Mouse (Mus musculus) liver, postnatal 0 days (tissue): Measurements from ENCODE around the gene Ankrd44. TPM values are rescaled to one million over a fixed set of nuclear protein-coding genes. Genes with fewer than 3 reads are reported as not detected.

Experiments used
- ATAC-seq: fragments of 200-750 bp; cut with Nextera tagmentation; 2 replicates; pipeline ENCODE4 v1.8.0; 2017; ENCODE audit warnings: mild to moderate bottlenecking, moderate library complexity
- DNase-seq: peaks from one replicate; pipeline ENCODE4 v3.0.0-alpha.2; 2016
- H3K27ac ChIP-seq: fragments of 300-500 bp; sonication (generic); 2 replicates; pipeline ENCODE4 v1.5.1; 2014; ENCODE audit warnings: antibody characterized with exemption, moderate library complexity, mild to moderate bottlenecking, low read depth
- H3K27me3 ChIP-seq: fragments of 300-500 bp; sonication (generic); 2 replicates; pipeline ENCODE4 v1.6.1; 2014; ENCODE audit warnings: low read length, control low read depth, mixed read lengths; ENCODE audit not compliant: insufficient read depth
- H3K36me3 ChIP-seq: fragments of 300-500 bp; sonication (generic); replicated peaks from 2 replicates; pipeline ENCODE4 v1.6.1; 2014; ENCODE audit warnings: mild to moderate bottlenecking, control low read depth, low read length, moderate library complexity, mixed read lengths; ENCODE audit not compliant: insufficient read depth
- H3K4me1 ChIP-seq: fragments of 300-500 bp; sonication (generic); 2 replicates; pipeline ENCODE4 v1.6.1; 2014; ENCODE audit warnings: antibody characterized with exemption, mild to moderate bottlenecking, control low read depth; ENCODE audit not compliant: insufficient read depth
- H3K4me2 ChIP-seq: fragments of 300-500 bp; sonication (generic); 2 replicates; pipeline ENCODE4 v1.6.1; 2014; ENCODE audit warnings: low read depth, mild to moderate bottlenecking, low read length, moderate library complexity, mixed read lengths
- H3K4me3 ChIP-seq: fragments of 300-500 bp; sonication (generic); 2 replicates; pipeline ENCODE4 v1.5.1; 2014; ENCODE audit warnings: low read depth, low read length
- H3K9ac ChIP-seq: fragments of 300-500 bp; sonication (generic); replicated peaks from 2 replicates; pipeline ENCODE4 v1.6.1; 2014; ENCODE audit warnings: mild to moderate bottlenecking, moderate library complexity
- H3K9me3 ChIP-seq: fragments of 300-500 bp; sonication (generic); 2 replicates; pipeline ENCODE4 v1.6.1; 2016; ENCODE audit warnings: mild to moderate bottlenecking, control low read depth, low read length, mixed read lengths
- CTCF ChIP-seq: sonication (generic); IDR thresholded peaks from 2 replicates; pipeline ENCODE4 v1.5.1; 2016; ENCODE audit warnings: antibody characterized with exemption, low read depth
- EP300 ChIP-seq: IDR thresholded peaks from 2 replicates; pipeline ENCODE4 v1.6.1; 2016; ENCODE audit warnings: antibody characterized with exemption, low read depth, mild to moderate bottlenecking
- WGBS: fragments of 180-500 bp; shearing (Covaris S2); extraction: QIAGEN DNeasy Blood & Tissue Kit; methylation state at CpG from one replicate; pipeline ENCODE4 v1.1.7; 2014; ENCODE audit not compliant: insufficient replicate concordance; 5-methylcytosine and 5-hydroxymethylcytosine counted together
- polyA plus RNA-seq: library from polyadenylated mRNA; unstranded; fragments of >200 nt; fragmentation: Nextera tagmentation; extraction: Ambion mirVana; gene quantifications from 2 replicates; pipeline ENCODE4 v1.2.1, GENCODE M21; 2015

The Ankrd44 gene
- polyA plus RNA-seq, 1 experiment from 2014 or later: 4.7 TPM

DNA sequence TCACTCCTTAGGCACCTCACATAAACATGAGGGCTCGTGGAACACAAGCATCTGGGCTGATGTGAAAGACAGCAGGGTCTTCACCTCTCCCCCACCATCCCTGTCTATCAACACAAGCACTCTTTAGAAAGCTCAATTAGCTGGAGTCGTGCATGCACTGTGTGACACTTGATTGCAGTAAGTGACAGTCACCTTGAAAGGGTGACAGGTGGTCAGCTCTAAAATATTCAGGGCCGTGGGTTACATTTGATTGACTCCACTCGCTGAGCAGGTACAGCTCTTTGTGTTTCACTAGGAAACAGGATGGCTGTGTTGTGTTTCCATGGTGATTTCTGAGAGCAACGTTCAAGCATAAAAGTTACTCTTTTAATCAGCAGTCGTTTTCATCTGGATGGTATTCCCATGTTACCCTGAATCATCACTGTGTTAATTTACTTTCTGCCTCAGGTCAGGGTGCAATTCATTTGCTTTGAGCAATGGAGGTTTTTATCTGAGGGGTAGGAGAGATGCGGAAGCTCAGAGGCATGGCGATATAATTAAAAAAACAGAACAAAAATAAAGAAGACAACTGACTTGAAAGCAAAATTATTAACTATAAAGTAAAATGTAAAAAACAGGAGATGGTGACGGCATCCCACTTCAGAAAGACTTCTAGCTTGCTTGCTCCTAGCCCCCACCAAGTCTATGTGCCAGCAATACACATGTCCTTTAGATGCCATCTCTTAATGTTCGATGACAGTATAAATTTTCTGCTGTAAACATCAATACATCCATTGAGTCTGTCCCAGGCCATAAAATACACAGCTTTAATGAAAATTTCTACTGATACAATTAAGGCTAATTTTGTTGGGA, 218.9 kb downstream of the Ankrd44 start:
- H3K4me2 ChIP-seq: no peak overlapping the region
- H3K4me3 ChIP-seq: no peak overlapping the region
- no peak for ATAC-seq
- H3K27me3 ChIP-seq: no peaks in the 10 kb centered on the region
- no peaks in the 10 kb centered on the region for H3K9me3 ChIP-seq
- H3K4me1 ChIP-seq: no peaks in the 10 kb centered on the region
- H3K27ac ChIP-seq: no peak overlapping the region
- no peak for TF ChIP-seq EP300
- no peak for TF ChIP-seq CTCF
- DNase-seq: no peak
- no peak overlapping the region for H3K9ac ChIP-seq
- 75% methylated on average over 10 of the region's 10 CpGs for WGBS
- H3K36me3 ChIP-seq: no peaks in the 10 kb centered on the region

DNA sequence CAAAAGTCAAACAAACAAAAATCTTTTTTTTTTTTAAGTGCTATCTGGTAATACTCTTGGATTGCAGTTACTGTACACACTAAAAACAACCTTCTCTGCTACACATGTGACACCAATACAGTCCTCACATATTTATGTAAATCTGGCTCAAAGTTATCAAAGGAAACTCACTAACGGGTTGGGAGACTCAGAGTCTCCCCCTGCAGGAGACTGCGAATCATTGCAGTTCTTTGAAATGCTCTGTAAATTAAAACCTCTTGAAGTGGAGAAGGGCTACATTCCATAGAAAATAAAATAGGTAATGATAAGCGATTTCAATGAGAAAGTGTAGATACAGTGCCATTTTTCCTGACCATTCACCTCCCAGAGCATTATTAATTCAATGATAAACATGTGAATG, 219.6 kb downstream of the Ankrd44 start:
- WGBS: 24% methylated on average over 3 of the region's 3 CpGs
- Histone ChIP-seq H3K27ac (no peak overlapping the region), H3K27me3 (no peaks in the 10 kb centered on the region), H3K36me3 (no peaks in the 10 kb centered on the region), H3K4me2 (no peak overlapping the region), H3K4me3 (no peak overlapping the region), H3K4me1 (no peaks in the 10 kb centered on the region), H3K9ac (no peak overlapping the region), H3K9me3 (no peaks in the 10 kb centered on the region)
- no peak for ATAC-seq
- TF ChIP-seq CTCF (peak; percentile 66), EP300 (no peak)
- DNase-seq: no peak

DNA sequence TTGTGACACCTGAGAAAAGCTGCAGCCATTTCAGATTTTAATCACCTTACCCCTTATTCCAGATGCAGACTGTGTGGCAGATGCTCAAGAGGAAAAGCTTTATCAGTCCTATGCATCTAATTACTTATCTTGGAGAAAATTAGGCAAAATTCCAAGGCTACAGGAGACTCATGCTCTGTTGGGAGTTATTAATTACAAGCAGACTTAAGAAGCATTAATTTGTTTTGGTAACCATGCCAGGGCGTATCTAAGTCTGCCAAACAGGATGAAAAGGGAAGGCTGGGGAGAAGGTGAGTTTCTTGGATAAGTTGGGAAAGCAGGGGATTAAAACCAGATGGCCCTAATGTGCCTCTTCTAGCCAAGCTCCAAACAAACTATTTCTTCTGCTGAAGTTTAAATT, 222.7 kb downstream of the Ankrd44 start:
- Histone ChIP-seq H3K36me3 (no peaks in the 10 kb centered on the region), H3K27ac (no peak overlapping the region), H3K4me1 (no peaks in the 10 kb centered on the region), H3K27me3 (no peaks in the 10 kb centered on the region), H3K9ac (no peak overlapping the region), H3K4me2 (no peak overlapping the region), H3K4me3 (no peak overlapping the region), H3K9me3 (no peaks in the 10 kb centered on the region)
- TF ChIP-seq CTCF: no peak
- no peak for TF ChIP-seq EP300
- DNase-seq: no peak
- no peak for ATAC-seq
- 79% methylated on average over 1 of the region's 1 CpGs for WGBS

DNA sequence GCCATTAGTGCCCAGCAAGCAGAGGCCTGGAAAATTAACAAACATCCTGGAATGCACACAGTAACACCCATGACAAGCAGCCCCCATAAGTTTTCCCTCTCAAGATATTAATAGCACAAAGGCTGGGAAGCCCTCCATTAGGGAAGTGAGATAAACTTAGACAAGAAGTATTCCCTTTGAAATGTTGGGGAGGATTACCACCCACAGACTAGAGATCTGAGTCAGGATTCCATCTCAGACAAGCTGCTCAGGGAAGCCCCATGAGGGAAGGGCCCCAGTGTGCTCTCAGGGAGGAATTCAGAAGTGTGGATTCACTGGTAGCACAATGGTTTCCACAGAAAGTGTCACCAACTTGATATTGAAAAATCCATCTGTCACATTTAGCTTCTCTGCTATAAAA, 223.3 kb downstream of the Ankrd44 start:
- ATAC-seq: no peak
- Histone ChIP-seq H3K4me1 (no peaks in the 10 kb centered on the region), H3K4me2 (no peak overlapping the region), H3K4me3 (no peak overlapping the region), H3K9ac (no peak overlapping the region), H3K27me3 (no peaks in the 10 kb centered on the region), H3K36me3 (no peaks in the 10 kb centered on the region), H3K9me3 (no peaks in the 10 kb centered on the region), H3K27ac (no peak overlapping the region)
- no peak for DNase-seq
- TF ChIP-seq EP300: no peak
- TF ChIP-seq CTCF: no peak

DNA sequence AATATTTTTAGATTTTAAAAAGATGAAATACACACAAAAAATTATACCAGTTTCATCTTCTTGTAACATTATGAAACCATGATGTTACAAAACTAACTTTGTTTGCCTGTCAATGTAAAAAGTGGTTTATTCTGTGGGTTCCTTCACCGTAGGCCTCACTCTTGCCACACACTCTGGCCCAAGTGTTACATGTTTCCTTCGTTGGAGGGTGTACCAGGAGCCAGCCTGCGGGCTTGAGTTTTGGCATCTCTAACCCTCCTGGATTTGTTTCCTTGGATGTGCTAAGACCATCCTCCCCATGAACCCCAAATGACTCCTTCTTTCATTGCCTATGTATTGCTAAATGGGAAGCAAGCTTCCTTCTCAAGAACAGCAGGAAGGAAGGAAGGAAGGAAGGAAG, 230.8 kb downstream of the Ankrd44 start:
- H3K9me3 ChIP-seq: no peaks in the 10 kb centered on the region
- H3K27me3 ChIP-seq: no peaks in the 10 kb centered on the region
- no peaks in the 10 kb centered on the region for H3K36me3 ChIP-seq
- H3K4me3 ChIP-seq: no peak overlapping the region
- H3K9ac ChIP-seq: no peak overlapping the region
- DNase-seq (no peak), ATAC-seq (no peak)
- H3K27ac ChIP-seq: no peak overlapping the region
- no peaks in the 10 kb centered on the region for H3K4me1 ChIP-seq
- no peak overlapping the region for H3K4me2 ChIP-seq
- TF ChIP-seq CTCF (no peak), EP300 (no peak)
- WGBS: 69% methylated on average over 3 of the region's 3 CpGs

DNA sequence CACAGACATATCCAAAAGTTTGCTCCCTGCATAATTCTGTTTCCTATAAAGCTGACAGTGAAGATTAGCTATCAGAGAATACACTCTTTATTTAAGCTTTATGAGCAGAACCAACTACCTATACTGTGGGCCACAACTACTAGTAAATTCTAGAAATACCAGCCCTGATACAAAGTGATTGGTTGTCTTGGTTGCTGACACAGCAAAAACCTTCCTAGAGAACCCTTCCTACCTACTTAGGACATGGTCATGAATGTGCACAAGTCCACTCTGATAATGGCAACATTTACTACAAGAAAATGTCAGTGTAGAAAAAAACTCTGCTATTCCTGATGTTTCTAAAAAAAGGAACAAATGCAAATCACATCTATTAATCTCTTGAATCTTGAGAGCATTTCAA, 234.4 kb downstream of the Ankrd44 start:
- no peak overlapping the region for H3K4me2 ChIP-seq
- DNase-seq (no peak), ATAC-seq (no peak)
- H3K4me1 ChIP-seq: no peaks in the 10 kb centered on the region
- H3K4me3 ChIP-seq: no peak overlapping the region
- H3K27me3 ChIP-seq: no peaks in the 10 kb centered on the region
- TF ChIP-seq EP300: no peak
- TF ChIP-seq CTCF: no peak
- H3K9me3 ChIP-seq: no peaks in the 10 kb centered on the region
- no peak overlapping the region for H3K27ac ChIP-seq
- no peak overlapping the region for H3K9ac ChIP-seq
- no peaks in the 10 kb centered on the region for H3K36me3 ChIP-seq
